Mouse (Mus musculus) midbrain, embryonic 15.5 days (tissue): ENCODE data around the gene Nelfcd. TPM values are rescaled to one million over a fixed set of nuclear protein-coding genes. Genes with fewer than 3 reads are reported as not detected.

Experiments used
- ATAC-seq: fragments of 200-750 bp; cut with Nextera tagmentation; replicated peaks from 2 replicates; pipeline ENCODE4 v1.8.0; 2017; ENCODE audit warnings: moderate TSS enrichment
- H3K27ac ChIP-seq: fragments of 300-500 bp; sonication (generic); 2 replicates; pipeline ENCODE4 v1.5.1; 2015; ENCODE audit warnings: mild to moderate bottlenecking, inconsistent platforms
- H3K27me3 ChIP-seq: fragments of 300-500 bp; sonication (generic); replicated peaks from 2 replicates; pipeline ENCODE4 v1.6.1; 2015; ENCODE audit warnings: inconsistent platforms
- H3K36me3 ChIP-seq: fragments of 300-500 bp; sonication (generic); replicated peaks from 2 replicates; pipeline ENCODE4 v1.6.1; 2015; ENCODE audit warnings: inconsistent platforms
- H3K4me1 ChIP-seq: fragments of 300-500 bp; sonication (generic); 2 replicates; pipeline ENCODE4 v1.6.1; 2015; ENCODE audit warnings: inconsistent platforms
- H3K4me2 ChIP-seq: fragments of 300-500 bp; sonication (generic); 2 replicates; pipeline ENCODE4 v1.6.1; 2015; ENCODE audit warnings: inconsistent platforms, mild to moderate bottlenecking, moderate library complexity
- H3K4me3 ChIP-seq: fragments of 300-500 bp; sonication (generic); 2 replicates; pipeline ENCODE4 v1.5.1; 2015; ENCODE audit warnings: mild to moderate bottlenecking, inconsistent platforms
- H3K9ac ChIP-seq: fragments of 300-500 bp; sonication (generic); 2 replicates; pipeline ENCODE4 v1.6.1; 2015; ENCODE audit warnings: mild to moderate bottlenecking, inconsistent platforms
- H3K9me3 ChIP-seq: fragments of 300-500 bp; sonication (generic); 2 replicates; pipeline ENCODE4 v1.6.1; 2016; ENCODE audit warnings: inconsistent platforms
- WGBS: fragments of 180-500 bp; shearing (Covaris S2); methylation state at CpG from one replicate; pipeline ENCODE4 v1.1.7; 2015; ENCODE audit warnings: mixed read lengths; 5-methylcytosine and 5-hydroxymethylcytosine counted together
- polyA plus RNA-seq: library from polyadenylated mRNA; unstranded; fragments of >200 nt; fragmentation: Nextera tagmentation; extraction: Ambion mirVana; gene quantifications from 2 replicates; pipeline ENCODE4 v1.2.1, GENCODE M21; 2015

The Nelfcd gene
- polyA plus RNA-seq, 1 experiment from 2014 or later: 114 TPM

DNA sequence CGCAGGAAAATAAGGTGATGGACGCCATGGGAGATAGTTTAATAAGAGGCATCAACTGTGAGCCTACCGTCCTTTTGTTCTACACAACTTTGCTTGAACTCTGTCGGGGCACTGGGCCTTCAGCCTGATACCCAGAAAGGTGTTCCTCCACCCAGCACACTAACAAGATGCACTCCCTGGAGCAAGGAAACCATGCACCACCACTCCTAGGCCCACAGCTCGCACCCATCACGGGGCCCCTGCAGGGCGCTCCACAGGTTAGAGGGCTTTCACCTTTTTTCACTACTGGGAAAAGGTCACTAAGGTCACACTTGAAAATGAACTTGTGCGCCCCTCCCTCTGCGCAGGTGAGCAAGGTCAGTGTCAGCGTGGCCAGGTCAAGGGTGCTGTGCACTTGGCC, 47.8 kb downstream of the Nelfcd start:
- 41% methylated on average over 10 of the region's 10 CpGs for WGBS
- H3K9me3 ChIP-seq: no peaks in the 10 kb centered on the region
- no peaks in the 10 kb centered on the region for H3K27me3 ChIP-seq
- H3K4me2 ChIP-seq: peak overlapping the region; percentile 73
- H3K36me3 ChIP-seq: peaks cover 26% of the 10 kb centered on the region
- peak overlapping the region; percentile 88 for H3K9ac ChIP-seq
- peak; percentile 48 for ATAC-seq
- peaks cover 13% of the 10 kb centered on the region for H3K4me1 ChIP-seq
- H3K4me3 ChIP-seq: peak overlapping the region; percentile 78
- peak overlapping the region; percentile 76; the same call in 1 of the 2 replicates for H3K27ac ChIP-seq

DNA sequence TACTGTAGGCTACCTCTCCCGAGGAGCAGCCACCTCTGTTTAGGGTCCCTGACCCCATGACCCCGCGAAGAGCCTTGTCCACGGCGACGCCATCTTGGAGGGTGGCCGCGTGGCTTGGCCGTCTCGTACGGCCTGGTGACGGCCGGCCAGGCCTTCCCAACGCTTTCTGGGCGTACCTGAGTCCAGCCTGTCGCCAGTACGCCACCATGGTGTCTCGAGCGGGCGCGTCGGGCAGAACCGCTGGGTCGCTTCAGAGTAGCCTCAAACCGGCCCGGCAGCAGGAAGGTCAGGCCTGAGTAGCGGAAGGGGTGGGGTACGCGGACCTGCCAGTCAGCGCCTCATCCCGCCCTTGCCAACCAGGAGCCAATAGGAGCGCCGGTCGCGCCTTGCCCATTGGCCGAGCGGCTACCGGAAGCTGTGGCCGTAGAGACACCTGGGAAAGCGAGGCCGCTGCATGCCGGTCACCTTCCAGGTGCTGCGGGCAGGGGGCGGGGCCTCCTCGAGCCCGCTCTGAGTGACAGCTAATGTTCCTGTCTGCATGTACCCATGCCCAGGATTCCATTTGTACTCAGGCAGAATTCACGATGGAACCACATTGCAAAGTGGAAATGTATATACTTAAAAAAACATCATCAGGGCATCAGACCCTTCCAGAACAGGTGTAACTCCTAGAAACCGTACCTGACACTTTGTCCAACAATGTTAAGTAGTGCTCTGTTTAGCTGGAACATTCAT, 48.4 kb downstream of the Nelfcd start, which contains the start of gene Atp5e:
Gene Atp5e (minus strand): TSS at position 317 of the 735 bp plus-strand sequence.
- no peaks in the 10 kb centered on the region for H3K9me3 ChIP-seq
- peaks cover 13% of the 10 kb centered on the region for H3K4me1 ChIP-seq
- H3K9ac ChIP-seq: peak within 1 kb of the TSS; percentile 88
- 3% methylated on average over 48 of the region's 48 CpGs for WGBS
- H3K36me3 ChIP-seq: peaks cover 26% of the 10 kb centered on the region
- peak within 1 kb of the TSS; percentile 78 for H3K4me3 ChIP-seq
- peak within 1 kb of the TSS; percentile 73 for H3K4me2 ChIP-seq
- no peaks in the 10 kb centered on the region for H3K27me3 ChIP-seq
- ATAC-seq: peak; percentile 100
- H3K27ac ChIP-seq: peak within 1 kb of the TSS; percentile 76

DNA sequence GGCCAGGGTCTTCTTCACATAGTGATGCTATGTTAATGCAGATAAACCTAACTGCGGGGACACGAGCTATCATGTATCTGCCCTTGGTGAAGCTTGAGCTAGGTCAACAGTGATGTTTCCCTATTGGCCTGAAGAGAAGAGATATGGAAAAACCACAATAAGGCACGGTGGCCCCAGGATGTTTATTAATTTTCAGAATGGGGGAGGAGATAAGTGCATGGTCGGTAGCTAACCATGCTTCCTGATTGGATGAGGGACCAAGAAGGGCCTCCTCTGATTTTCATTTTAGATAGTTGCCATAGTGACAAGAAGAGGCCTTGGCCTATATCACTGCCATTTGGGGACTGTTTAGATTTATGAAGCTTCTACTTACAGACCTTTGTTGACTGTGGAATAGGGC, 54.7 kb downstream of the Nelfcd start:
- H3K36me3 ChIP-seq: peaks cover 6% of the 10 kb centered on the region; the same call in 1 of the 2 replicates
- peaks cover 12% of the 10 kb centered on the region for H3K4me1 ChIP-seq
- no peak for ATAC-seq
- no peaks in the 10 kb centered on the region for H3K9me3 ChIP-seq
- 84% methylated on average over 4 of the region's 4 CpGs for WGBS
- no peak overlapping the region for H3K4me3 ChIP-seq
- H3K4me2 ChIP-seq: no peak overlapping the region
- H3K27ac ChIP-seq: no peak overlapping the region
- H3K27me3 ChIP-seq: no peaks in the 10 kb centered on the region
- no peak overlapping the region for H3K9ac ChIP-seq

DNA sequence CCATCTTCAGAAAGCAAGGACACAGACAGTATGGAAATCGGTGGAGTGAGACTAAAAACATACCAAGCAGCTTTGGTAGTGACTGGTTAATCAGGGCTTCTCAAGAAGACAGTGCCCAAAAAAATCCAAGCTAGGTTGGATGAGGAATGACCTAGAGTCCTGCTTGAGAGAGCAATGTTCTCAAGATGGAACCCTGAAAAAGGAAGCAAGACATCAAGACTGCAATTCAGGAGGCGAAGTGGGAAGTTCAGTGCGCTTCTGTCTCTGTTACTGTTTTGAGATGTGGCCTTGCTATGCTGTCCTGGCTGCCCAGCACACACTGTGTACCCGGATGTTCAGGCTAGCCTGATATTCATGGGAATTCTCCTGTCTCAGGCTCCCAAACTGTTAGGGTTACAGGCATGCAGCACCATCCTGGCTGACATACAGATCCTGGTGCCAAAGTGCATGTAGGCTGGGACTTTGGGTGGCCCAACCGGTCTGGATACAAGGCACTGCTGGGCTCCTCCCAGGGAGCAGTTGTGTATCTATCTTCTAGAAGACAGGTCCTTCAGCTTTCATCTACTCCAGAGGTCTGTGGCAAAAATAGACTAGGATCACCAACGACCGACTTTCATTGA, 55.3 kb downstream of the Nelfcd start:
- H3K9ac ChIP-seq: no peak overlapping the region
- 94% methylated on average over 7 of the region's 7 CpGs for WGBS

DNA sequence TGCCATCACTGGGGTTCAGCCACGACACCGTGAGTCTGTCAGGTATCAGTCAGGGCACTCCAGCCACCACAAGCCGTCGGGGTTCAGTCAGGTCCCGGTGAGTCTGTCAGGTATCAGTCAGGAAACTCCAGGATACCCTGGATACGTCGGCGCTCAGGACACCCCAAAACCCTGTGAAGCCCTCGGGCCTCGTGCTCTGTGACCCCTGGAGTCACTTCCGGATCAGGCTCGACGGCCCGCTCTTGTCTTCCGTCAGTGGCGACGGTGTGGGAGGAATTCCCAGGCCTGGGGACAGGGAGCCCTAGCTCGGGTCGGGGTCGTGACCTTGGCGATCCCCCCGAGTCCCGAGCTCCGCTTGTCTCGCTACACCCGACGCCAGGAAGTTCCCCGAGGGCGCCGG, 56.8 kb downstream of the Nelfcd start:
- 7% methylated on average over 30 of the region's 30 CpGs for WGBS
- H3K27me3 ChIP-seq: no peaks in the 10 kb centered on the region
- peak overlapping the region; percentile 81 for H3K4me3 ChIP-seq
- ATAC-seq: peak; percentile 55
- H3K9ac ChIP-seq: peak overlapping the region; percentile 68
- peaks cover 12% of the 10 kb centered on the region for H3K4me1 ChIP-seq
- H3K4me2 ChIP-seq: peak overlapping the region; percentile 82
- no peaks in the 10 kb centered on the region for H3K9me3 ChIP-seq
- H3K27ac ChIP-seq: peak overlapping the region; percentile 42; the same call in 1 of the 2 replicates
- H3K36me3 ChIP-seq: no peaks in the 10 kb centered on the region

More for the DNA sequence above, 55.3 kb downstream of the Nelfcd start:
- no peak overlapping the region for H3K4me3 ChIP-seq
- H3K4me2 ChIP-seq: no peak overlapping the region
- H3K27ac ChIP-seq: no peak overlapping the region
- no peaks in the 10 kb centered on the region for H3K27me3 ChIP-seq
- no peak for ATAC-seq
- no peaks in the 10 kb centered on the region for H3K9me3 ChIP-seq
- H3K36me3 ChIP-seq: peaks cover 6% of the 10 kb centered on the region; the same call in 1 of the 2 replicates
- peaks cover 12% of the 10 kb centered on the region for H3K4me1 ChIP-seq

DNA sequence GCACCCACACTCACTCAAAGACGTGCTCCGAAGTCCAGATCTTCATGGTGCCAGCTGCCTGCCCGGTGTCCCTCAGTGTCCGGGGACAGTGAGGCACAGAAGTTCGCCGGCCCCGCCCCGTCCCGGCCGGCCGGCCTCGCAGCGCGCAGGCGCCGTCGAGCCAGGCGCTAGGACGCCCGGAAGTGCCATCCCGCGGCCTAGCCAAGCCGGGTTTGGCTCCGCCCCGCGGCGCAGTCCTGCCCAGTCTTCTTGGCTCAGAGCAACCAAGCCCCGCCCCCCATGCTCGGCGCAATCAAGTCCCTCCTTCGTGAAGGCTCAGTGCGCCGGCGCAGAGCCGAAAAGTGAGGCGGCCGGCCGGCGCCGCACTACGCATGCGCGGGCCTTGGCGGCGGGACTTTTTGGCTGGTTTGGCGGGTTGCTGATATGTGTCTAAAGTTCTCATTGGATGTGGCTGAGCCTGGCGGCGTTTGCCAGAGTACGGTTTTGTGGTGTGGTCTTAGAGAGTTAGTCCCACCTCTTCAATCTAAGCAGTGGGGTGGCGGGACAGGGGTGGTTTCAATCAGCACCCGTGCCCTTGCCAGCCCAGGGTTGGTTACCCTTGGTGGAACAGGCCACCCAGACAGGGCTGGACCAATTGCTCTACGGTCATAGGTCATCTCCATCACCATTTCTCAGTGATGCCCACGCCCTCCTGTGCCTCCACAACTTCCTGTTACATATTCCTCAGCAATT, 57.4 kb downstream of the Nelfcd start, which contains the start of gene Prelid3b:
Gene Prelid3b (minus strand): TSS at position 264 of the 732 bp plus-strand sequence.
- H3K4me3 ChIP-seq: peak within 1 kb of the TSS; percentile 81
- no peaks in the 10 kb centered on the region for H3K36me3 ChIP-seq
- H3K27me3 ChIP-seq: no peaks in the 10 kb centered on the region
- H3K4me1 ChIP-seq: peaks cover 12% of the 10 kb centered on the region
- peak; percentile 99 for ATAC-seq
- H3K4me2 ChIP-seq: peak within 1 kb of the TSS; percentile 82
- H3K9ac ChIP-seq: peak within 1 kb of the TSS; percentile 68
- under 1% methylated on average over 52 of the region's 53 CpGs for WGBS
- no peaks in the 10 kb centered on the region for H3K9me3 ChIP-seq
- H3K27ac ChIP-seq: peak within 1 kb of the TSS; percentile 42; the same call in 1 of the 2 replicates

DNA sequence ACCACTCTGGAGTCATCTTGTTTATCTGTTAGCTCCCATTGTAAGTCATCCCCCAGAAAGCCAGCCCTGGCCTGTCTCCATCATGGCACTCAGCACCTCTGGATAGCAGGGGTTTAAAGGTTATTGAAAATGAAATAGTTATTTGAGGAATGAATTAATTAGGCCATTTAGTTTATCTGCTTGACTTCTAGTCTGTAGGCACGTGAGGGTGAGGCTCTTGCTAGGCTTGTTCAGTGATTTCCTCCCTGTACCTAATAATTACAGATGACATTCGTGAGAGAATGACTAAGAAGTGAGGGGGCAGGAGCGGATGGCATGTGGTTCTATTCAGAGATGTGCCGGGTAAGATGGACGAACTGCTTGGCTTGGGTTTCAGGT, 57.9 kb downstream of the Nelfcd start:
- H3K4me3 ChIP-seq: peak overlapping the region; percentile 81
- H3K4me2 ChIP-seq: peak overlapping the region; percentile 82
- H3K4me1 ChIP-seq: peaks cover 12% of the 10 kb centered on the region
- peak overlapping the region; percentile 46; the same call in 1 of the 2 replicates for H3K9ac ChIP-seq
- H3K27ac ChIP-seq: no peak overlapping the region
- no peaks in the 10 kb centered on the region for H3K9me3 ChIP-seq
- 85% methylated on average over 5 of the region's 5 CpGs for WGBS
- no peaks in the 10 kb centered on the region for H3K36me3 ChIP-seq
- ATAC-seq: no peak
- H3K27me3 ChIP-seq: no peaks in the 10 kb centered on the region

Other genes starting within 250 kb of the Nelfcd start
- 1,362 and 1,368 TPM in 2 replicates for gene Gnas, start 131.5 kb upstream of the Nelfcd start, polyA plus RNA-seq
- 8.2 and 16.1 TPM in 2 replicates for gene Gm20721, start 69.1 kb upstream of the Nelfcd start, polyA plus RNA-seq
- gene Ctsz, start 23.2 kb downstream of the Nelfcd start, polyA plus RNA-seq: 63.8 and 79.7 TPM in 2 replicates
- gene Tubb1, start 34.9 kb downstream of the Nelfcd start, polyA plus RNA-seq: 0.50 and 0.79 TPM in 2 replicates
- 656 and 712 TPM in 2 replicates for gene Atp5e, start 48.3 kb downstream of the Nelfcd start, polyA plus RNA-seq
- gene Prelid3b, start 57.3 kb downstream of the Nelfcd start, polyA plus RNA-seq: 108 and 113 TPM in 2 replicates
- not detected in 2 replicates for gene Zfp831, start 227.7 kb downstream of the Nelfcd start, polyA plus RNA-seq